Mouse (Mus musculus) right cerebral cortex, adult 2 months (tissue): ENCODE results near the gene Rps19.

Source experiments
- DNase-seq, 2 experiments: peaks; one replicate each; pipeline ENCODE4 v3.0.0; 2021 to 2022; ENCODE audit warnings: low spot score in 2 of 2

Gene Rps19

DNA sequence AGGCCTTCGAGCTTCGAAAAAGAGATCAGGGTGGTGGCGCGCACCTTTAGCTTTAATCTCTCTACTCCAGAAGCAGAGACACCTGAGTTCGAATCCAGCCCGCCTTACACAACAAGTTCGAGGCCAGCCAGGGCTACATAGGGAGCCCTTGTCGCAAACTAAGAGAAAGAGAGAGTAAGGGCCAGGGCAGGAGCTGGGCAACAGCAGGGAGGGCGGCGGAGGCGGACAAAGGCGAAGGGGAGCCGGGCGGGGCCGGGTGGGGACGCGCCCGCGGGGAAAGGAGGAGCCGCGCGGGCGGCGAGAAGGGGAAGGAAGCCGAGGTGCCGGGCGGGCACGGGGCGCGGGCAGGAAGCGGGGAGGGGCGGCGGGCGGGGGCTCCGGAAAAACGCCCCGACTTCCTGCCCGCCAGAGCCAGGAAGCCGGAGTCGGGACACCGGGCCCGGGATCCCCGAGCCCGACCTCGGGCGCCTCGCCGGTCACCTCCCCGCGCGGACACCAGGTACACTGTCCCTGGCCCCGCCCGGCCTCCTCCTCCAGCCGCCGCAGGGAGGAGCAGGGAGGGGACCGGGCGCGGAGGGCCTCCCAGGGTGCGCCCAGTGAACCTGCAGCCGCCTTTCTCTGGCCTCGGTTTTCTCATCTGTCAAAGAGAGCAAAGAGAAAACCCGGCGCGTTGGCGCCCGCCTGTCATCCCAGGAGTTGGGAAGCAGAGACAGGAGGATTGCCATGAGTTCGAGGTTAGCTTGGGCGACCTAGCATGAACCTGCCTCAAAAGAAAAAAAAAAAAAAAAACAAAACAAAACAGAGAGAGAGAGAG is 18.7 kb downstream of the Rps19 start, which contains the start of gene Arhgef1:
Gene Arhgef1, plus strand, starts transcription at position 283 of the 814 bp plus-strand sequence.
- DNase-seq: peak in 1 of 2 experiments; percentile 26

DNA sequence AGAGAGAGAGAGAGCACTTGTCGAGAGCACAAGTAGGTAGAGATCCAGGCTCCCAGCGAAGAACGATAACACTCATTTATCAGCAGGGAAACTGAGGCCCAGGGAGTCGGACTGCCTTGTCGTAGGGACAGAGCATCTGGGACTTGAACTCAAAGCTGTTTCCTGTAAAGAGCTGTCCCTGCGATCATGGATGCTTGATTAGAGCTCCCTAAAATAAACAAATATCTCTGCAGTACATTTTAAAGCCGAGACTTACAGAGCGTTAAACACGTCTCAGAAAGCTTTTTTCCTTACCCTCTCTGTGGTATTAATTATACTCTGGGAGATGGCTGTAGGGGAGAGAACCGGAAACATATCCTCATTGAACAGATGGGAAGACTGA is 19.3 kb downstream of the Rps19 start:
- no peak for DNase-seq

DNA sequence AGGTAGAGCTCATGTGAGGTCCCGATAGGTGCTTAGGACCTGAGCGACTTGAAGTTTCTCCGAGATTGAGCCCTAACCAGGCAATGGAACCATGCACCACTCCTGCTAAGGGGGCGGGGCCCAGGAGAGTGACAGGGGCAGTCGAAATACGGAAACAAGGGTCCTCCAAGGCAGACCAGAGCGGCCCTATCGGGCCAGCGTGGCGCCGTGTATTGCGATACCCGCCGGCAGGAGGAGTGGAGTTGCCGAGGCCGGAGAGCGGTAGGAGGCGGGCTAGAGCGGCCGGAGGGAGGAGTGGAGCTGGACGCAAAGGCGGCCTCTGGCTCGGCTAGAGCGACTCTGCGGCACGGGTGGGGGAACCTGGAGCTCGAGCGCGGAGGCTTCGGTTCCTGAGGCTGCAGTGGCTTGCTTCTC is 19.9 kb downstream of the Rps19 start:
- DNase-seq: peak; percentile 97

DNA sequence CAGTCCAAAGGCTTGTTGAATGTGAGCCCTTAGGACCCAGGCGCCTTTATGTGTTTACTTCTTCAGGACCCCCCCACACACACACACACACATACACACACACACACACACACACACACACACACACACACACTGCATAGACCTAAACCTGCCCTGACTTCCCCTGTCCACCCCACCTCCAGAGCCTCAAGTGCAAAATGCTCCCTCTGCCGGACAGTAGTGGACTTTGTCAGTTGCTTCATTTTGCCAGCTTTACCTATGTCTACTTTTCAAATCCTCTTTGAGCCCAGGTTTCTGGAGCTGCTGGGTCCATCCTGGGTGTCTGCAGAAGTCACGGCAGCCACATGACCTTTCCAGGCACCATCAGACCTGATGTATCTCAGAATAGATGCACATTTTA is 20.8 kb downstream of the Rps19 start:
- DNase-seq: peak; percentile 39 to 69

DNA sequence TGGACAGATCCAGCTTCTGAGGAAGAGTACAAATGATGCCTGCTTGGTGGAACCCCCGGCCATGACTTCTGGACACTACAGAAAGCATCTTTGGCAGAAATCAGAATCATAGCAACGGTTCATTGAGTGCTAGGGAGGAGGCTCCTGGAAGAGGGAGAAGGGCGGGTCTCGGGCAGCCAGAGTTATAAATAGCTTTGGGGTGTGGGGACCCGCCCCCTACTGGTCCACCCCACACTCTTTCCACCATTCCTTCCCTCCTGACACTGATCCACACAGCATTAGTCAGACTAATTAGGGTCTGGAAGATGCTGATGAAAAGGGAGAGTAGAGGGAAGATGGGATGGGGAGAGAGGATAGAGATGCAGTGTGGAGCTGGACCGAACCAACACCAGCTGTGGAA is 22.4 kb downstream of the Rps19 start:
- no peak for DNase-seq

DNA sequence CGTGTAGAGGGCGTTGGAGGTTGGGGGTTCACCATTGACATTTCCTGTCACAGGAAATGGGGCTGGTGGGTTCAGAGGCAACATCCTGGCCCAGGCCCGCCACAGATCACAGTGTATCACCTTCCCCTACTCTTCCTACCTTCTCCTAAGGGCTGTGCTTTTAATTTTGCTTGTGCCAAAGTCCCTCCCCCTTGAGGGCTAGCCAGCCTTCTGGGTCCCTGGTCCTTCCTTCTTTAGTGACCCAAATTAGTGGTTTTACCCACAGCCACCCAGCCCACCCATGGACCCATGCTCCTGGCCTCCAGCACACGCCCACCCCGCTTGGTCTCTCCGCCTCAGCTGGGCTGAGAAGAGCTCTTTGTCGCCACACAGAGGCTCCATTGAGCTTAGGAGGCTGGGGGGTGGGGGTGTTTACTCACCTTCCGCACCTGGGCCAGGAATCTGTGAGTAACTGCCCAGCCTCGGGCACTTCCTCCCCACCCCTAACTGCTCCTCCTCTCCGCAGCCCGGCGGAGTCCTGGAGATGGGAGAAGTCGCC is 23.1 kb downstream of the Rps19 start:
- DNase-seq: no peak

DNA sequence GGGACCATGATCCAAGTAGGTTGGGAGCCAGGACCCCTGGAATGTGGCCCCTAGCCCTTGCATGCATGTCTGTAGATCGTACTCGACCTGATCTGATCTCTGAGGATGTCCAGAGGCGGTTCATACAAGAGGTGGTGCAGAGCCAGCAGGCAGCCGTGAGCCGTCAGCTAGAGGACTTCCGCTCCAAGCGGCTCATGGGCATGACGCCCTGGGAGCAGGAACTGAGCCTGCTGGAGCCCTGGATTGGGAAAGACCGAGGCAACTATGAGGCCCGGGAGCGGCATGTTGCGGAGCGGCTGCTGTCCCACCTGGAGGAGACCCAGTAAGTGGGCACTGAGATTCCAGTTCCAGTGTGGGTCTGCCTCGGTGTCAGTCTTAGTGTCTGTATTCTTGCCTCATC is 28.3 kb downstream of the Rps19 start:
- DNase-seq: no peak

DNA sequence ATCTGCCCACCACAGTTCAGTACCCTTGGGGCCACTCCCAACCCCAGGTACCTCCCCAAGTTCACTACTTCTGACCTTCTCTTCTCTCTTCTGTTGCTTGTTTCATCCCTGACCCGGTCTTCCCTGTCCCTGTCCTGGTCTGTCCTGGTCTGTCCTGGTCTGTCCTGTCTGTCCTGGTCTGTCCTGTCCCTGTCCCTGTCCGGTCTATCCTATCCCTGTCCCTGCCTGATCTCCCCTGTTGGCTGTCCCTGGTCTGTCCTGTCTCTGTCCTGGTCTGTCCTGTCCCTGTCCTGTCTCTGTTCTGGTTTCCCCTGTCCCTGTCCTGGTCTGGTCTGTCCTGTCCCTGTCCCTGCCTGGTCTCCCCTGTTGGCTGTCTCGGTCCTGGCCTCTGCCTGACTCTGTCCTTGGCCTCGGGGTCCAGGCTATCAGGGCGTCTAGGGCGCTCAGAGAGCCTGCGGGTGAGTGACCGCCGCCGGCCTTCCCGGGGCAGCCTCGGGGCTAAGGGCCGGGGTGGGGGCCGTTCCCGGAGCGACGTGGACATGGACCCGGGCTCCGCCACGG is 34.7 kb downstream of the Rps19 start:
- no peak for DNase-seq

DNA sequence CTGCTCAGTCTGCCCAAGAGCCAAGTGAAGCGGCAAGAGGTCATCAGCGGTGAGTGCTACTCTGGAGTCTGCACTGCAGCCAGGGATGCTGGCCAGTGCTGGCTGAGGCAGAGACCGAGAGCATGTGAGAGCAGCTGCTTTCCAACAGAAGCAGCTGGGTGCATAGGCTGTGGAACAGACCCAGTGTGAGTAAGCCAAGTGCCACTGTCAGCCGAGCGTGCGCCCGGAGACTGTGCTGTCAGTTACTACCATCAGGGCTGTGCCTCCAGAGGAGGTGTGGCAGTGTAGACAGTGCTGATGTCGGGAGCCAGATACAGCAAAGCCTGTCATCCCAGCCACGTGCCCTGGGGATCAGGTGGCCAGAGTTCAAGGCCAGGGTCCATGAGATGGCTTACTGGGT is 35.6 kb downstream of the Rps19 start:
- DNase-seq: no peak

DNA sequence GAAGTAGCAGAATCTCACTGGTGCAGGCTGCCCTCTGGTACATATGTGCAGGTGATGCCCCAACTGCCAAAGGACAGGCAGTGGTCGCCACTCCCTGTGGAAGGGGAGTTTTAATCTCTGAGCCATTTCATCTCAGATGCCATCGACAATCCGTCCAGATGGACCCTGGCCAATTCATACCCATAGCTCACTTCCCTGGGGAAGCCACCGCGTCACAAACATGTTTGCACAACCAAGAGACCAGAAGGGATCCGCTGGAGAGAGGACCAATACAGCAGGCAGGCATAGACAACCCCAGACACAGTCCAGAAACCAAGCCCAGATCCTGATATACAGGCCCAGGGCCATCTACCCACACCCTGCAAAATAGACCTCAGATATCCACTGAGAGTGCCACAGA is 46.3 kb downstream of the Rps19 start:
- no peak for DNase-seq

DNA sequence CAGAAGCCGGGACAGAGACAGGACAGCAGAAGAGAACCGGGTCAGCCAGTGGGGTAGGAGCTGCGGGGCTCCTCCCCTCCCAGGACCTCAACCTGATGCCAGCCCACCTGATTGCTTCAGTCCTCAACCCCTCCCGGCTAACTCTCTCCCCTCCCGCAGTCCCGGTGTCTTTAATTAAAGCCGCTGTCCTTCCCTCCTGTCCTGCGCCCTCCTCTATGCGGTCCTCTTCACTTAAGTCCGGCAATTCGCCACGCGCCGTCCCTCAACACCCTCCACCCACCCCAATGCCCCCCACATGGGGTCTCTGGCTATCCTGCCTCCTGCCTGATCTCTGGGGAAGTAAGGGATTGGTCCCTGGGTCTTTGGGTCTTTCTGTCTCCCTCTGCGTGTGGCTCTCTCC is 47.5 kb downstream of the Rps19 start:
- no peak for DNase-seq
